Mouse (Mus musculus) embryo, embryonic 10 days (tissue): ENCODE results near the gene Sohlh1.

Source experiments
- DNase-seq: peaks from one replicate; pipeline ENCODE4 v3.0.0-alpha.2; 2015; ENCODE audit warnings: low spot score

The Sohlh1 gene

DNA sequence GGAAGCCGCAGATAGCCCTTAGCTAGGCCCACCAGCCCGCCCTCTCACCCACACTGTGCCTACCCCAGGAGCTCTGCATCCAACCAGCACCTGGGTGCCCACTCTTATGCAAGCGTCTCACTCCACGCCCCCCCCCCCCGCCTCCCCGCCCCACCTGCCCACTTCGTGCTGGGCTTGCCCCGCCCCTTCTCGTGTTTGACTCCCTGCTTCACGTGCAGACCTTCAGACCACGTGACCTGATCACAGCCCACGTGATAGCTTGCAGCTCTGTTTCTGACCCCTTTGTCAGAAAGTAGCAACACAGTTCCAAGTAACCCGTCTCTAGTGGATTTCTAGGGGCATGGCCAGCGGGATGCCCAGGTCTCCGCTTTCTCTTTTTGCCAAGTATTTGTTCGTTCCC is at the start of gene Sohlh1:
Gene Sohlh1, minus strand, starts transcription at position 23 of the 400 bp plus-strand sequence.
- DNase-seq = no peak

DNA sequence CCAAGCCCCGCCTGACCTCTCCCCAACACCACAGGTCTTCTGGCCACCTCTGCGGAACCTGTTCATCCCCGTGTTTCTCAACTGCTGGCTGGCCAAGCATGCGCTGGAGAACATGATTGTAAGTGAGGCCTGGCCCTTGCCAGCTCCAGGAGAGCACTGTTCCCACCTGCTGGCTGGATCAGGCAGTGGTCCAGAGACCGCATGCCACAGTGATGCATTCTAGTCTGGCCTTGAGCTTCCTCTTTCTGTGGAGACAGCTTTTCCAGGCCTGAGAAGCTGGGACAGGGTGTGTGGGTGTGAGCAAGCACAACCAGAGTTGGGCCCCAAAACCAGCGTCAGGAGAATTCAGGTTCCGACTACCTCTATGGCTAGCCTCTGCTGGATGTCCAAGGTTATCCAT is 45.4 kb upstream of the Sohlh1 start:
- no peak for DNase-seq

GRCm38 (mm10) chr2:25888144-25888543 is 41.1 kb upstream of the Sohlh1 start:
- DNase-seq = no peak

DNA sequence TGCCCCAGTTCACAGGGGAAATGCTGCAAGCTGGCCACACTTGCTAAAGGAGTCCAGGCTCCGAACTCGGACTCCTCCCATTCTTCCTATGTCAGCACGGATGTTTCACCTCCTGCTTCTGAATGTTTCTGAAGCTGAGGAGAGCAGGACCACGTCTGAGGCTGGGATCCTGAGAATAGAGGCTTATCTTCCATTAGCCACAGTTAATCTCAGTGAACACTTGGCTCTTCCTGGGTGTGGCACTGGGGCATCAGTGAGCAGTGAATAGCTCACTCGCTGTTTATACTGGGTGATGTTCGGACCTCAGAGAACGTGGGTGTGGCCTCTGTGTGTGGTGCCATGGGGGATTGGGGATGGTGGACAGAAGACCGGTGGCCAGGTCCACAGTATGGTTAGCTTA is 40.2 kb upstream of the Sohlh1 start:
- no peak for DNase-seq

DNA sequence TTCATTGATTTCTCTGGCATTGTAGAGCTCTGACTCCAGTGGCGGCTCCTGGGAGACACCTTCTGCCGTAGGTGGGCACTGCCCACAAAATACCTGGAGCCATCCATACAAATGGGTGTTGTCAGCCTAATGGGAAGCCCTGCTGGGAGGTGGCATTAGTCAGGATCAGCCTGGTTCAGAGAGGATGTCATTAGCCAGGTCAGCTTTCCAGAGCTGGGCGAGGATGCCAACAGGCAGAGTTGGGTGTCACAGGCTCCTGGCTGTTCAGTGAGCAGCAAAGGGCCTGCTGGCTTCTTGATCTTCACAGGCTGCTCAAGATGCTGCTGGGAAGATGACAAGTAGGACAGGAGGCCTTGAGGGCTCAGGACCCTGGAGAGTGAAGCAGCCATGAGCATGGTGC is 37.7 kb upstream of the Sohlh1 start:
- no peak for DNase-seq

GRCm38 (mm10) chr2:25882276-25882675 is 35.2 kb upstream of the Sohlh1 start:
- DNase-seq = no peak

GRCm38 (mm10) chr2:25879061-25879460 is 32.0 kb upstream of the Sohlh1 start:
- DNase-seq = no peak

- no peak for DNase-seq
Observed at GRCm38 (mm10) chr2:25878516-25878915, 31.5 kb upstream of the Sohlh1 start.

DNA sequence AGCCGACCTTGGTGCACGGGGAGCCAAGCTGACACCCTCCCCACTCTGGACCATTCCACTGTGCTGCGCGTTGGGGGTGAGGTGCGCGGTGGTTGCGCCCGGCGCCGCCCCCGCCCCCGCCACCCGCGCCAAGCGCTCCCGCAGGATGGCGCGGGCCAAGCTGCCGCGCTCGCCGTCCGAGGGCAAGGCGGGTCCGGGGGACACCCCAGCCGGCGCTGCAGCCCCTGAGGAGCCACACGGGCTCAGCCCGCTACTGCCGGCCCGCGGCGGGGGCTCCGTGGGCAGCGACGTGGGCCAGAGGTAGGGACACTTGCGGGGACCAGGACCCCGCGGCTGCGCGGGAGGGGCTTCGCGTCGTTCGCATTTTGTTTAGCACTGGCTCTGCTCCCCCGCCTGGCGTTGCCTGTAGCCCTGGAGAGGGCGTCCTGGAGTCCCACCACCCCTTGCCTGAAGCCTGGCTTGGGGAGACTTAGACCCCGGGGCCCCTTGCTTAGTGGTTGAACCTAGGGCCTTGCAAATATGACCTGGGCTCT is 30.8 kb upstream of the Sohlh1 start:
- no peak for DNase-seq

DNA sequence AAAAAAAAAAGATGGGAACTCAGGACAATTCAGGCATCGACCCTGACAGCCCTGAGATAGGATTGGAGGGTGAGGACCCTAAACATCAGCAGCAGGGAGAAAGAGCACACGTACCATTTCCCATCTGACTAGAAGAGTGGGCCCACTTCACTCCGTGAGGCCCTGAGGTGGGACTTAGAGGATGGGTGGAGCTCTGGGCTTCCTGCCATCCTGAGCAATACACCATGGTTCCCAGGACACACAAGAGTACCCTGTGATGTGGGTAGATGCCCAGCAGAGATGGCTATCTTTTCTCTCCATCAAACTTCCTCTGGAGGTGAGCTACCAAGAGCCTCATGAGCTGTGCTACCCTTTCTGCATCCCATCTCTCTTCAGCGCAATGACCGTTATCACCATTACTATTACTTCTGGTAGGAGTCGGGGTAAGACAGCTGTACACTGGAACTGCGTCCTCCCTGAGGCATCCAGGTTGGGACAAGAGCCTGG is 30.2 kb upstream of the Sohlh1 start:
- DNase-seq = no peak

DNA sequence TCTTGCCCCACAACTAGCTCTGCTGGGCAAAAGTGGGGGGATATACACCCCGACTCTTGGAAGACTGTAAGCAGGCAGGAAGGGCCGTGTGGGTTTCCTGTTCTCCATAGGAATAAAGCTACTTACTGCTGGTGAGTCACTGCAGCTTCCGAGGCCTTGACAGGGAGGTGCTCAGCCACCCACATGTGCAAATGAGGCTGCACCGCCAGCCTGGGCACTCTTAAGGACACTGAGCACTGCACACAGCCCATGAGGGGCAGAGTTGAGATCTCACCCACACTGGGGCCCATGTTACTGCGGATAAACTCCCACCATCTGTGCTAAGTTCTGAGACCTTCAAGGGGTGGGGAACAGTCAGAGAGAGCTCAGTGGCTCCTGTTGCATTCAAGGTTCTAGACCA is 19.6 kb upstream of the Sohlh1 start:
- no peak for DNase-seq

- DNase-seq = peak; percentile 9
Observed at GRCm38 (mm10) chr2:25865412-25865811, 18.4 kb upstream of the Sohlh1 start.

GRCm38 (mm10) chr2:25864230-25864629 is 17.2 kb upstream of the Sohlh1 start:
- peak; percentile 18 for DNase-seq

DNA sequence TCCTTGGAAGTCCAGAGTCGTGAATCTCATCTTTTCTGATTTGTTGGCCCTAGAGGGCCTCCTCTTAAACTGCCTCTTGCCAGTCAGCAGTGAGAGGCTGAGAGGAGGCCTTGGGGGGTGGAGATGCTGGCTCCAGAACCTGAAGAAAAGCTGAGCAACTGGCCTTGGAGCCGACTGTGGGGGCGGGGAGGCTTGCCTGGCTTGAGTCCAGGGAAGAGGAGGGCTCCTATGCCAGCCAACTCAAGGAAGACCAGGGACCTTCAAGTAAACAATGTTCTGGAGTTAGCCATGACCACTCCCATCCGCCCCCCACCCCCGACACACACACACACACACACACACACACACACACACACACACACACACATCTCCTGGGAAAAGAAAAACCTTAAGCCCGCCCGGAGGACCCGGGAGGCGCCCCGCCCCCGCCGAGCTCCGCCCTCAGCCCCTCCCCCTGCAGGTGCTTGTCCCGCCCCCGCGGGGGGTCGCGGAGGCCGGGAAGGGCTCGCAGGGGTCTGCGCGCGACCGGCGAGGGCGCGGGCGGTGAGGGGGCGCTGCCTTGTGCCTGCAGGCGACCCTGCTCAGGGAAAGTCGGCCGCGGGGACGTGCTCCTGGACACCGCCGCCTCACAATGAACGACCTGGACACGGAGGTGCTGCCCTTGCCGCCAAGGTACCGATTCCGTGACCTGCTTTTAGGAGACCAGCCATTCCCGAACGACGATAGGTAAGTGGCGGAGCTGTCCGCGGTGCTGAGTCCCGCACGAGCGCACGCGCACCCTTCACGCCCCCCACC is 16.5 kb upstream of the Sohlh1 start, which contains the start of gene Kcnt1:
Gene Kcnt1, plus strand, starts transcription at position 398 of the 795 bp plus-strand sequence.
- DNase-seq = peak; percentile 71

GRCm38 (mm10) chr2:25862696-25863270 is 15.7 kb upstream of the Sohlh1 start:
- no peak for DNase-seq

DNA sequence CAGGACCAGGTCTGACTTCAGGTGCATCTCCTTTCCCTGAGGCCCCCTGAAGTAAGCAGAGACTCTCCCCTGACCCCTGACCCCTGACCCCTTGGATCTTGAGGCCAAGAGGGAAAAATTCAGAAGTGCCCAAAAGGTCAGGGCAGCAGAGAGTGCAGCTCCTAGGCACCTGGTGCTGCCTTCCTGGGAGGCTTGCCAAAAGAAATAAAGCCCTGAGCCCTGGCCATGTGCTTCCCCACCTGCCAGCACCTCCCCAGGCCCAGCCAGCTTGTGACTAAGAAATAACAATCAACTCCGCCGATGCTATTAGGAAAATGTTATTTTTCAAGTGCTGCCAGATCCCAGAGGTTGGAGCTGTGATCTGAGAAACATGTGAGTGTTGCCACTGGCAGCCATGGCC is 15.0 kb upstream of the Sohlh1 start:
- DNase-seq = no peak

- no peak for DNase-seq
Observed at GRCm38 (mm10) chr2:25859891-25860290, 12.8 kb upstream of the Sohlh1 start.

GRCm38 (mm10) chr2:25853998-25854397 is 7.0 kb upstream of the Sohlh1 start:
- DNase-seq = no peak

- DNase-seq = no peak
Observed at GRCm38 (mm10) chr2:25852626-25853025, 5.6 kb upstream of the Sohlh1 start.

DNA sequence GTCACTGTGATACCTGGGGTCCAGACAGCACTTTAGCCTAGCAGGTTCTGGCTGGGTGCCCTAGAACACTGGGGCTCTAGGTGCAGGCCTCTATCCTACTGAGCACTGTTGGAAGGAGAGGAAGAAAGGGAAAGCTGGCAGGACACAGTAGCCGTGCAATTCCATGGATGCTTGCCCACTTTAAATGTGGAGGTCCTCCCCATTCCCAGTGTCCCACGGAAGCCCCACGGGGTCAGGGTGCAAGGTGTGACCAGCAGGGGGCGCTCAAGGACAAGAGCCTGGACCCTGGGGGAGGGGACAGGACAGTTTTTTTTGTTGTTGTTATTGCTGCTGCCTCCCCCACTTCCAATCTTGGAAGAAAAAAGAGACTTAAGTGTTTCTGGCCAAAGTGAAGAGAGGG is 3.3 kb upstream of the Sohlh1 start:
- peak; percentile 29 for DNase-seq

DNA sequence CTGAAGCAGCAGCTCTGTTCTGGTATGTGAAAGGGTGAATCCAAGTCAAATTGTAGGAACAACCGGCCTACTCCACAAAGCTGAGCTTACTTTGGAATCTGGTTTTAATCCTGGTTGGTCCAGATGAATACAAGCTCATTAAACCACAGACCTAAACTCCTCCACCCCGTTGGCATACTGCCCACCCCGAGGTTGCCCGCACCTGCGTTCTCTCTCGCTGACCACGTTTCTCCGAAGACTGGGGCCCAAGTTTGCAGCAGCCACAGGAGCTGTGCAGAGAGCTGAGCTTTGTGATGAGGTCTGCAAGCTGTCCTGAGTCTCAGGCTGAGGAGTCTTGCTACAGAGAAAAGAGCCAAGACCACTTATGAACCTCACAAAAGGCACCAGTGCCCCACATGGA is 532 bp downstream of the Sohlh1 start:
- no peak for DNase-seq

GRCm38 (mm10) chr2:25844097-25844496 is 3.0 kb downstream of the Sohlh1 start:
- DNase-seq = no peak

DNA sequence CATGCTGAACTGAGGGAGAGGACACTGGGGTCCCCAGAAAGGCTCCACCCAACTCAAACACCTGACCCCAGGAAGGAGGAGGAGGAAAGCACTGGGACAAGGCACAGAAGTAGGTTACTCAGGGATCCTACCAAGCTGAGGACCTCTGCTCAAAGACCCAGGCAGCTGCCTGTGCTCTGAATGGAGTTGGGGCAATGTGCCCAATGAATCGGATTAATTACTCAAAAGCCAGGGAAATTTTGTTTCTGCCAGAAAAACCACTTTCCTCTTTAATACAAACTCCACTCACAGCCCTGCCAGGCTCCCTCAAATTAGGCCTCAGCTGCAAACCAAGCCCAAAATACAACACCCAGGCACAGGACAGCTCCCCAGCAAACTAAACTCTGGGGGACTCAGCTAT is 4.3 kb downstream of the Sohlh1 start:
- DNase-seq = no peak
